Mouse (Mus musculus): Measurements from ENCODE around the gene Zfand2a. TPM values are rescaled to one million over a fixed set of nuclear protein-coding genes. Genes with fewer than 3 reads are reported as not detected.

Zfand2a gene
- polyA plus RNA-seq, 1 experiment from 2014 or later, result 10.8 TPM

GRCm38 (mm10) chr5:139433842-139434568 lies 50.3 kb downstream of the Zfand2a start:
- H3K9ac ChIP-seq (ENCODE audit: low read depth, low read length), result no peak overlapping the region
- no peak overlapping the region for H3K4me3 ChIP-seq (ENCODE audit: low read depth, low read length)
- no peak overlapping the region for H3K27ac ChIP-seq (replicated peaks; ENCODE audit: low read depth, low read length)
- no peaks in the 10 kb centered on the region for H3K9me3 ChIP-seq (ENCODE audit: control insufficient read depth, low read length)
- no peak overlapping the region for H3K4me2 ChIP-seq (ENCODE audit: low read depth, low read length)
- H3K27me3 ChIP-seq (replicated peaks; ENCODE audit: control insufficient read depth, insufficient read depth, low read length), result no peaks in the 10 kb centered on the region
- DNase-seq (ENCODE audit: low spot score) (no peak), ATAC-seq (ENCODE audit: low read depth) (no peak)
- peaks cover 10% of the 10 kb centered on the region; the same call in 1 of the 2 replicates for H3K4me1 ChIP-seq (ENCODE audit: control insufficient read depth, insufficient read depth, low read length)
- 71% methylated on average over 9 of the region's 9 CpGs for WGBS
- H3K36me3 ChIP-seq (ENCODE audit: control insufficient read depth, insufficient read depth, low read length), result no peaks in the 10 kb centered on the region

GRCm38 (mm10) chr5:139432747-139433508 lies 51.4 kb downstream of the Zfand2a start:
- H3K9ac ChIP-seq (ENCODE audit: low read depth, low read length), result peak overlapping the region; percentile 34; the same call in 1 of the 2 replicates
- no peaks in the 10 kb centered on the region for H3K9me3 ChIP-seq (ENCODE audit: control insufficient read depth, low read length)
- H3K4me2 ChIP-seq (ENCODE audit: low read depth, low read length), result no peak overlapping the region
- ATAC-seq (ENCODE audit: low read depth) (no peak), DNase-seq (ENCODE audit: low spot score) (no peak)
- H3K4me3 ChIP-seq (ENCODE audit: low read depth, low read length), result no peak overlapping the region
- H3K27me3 ChIP-seq (replicated peaks; ENCODE audit: control insufficient read depth, insufficient read depth, low read length), result no peaks in the 10 kb centered on the region
- no peak overlapping the region for H3K27ac ChIP-seq (replicated peaks; ENCODE audit: low read depth, low read length)
- H3K4me1 ChIP-seq (ENCODE audit: control insufficient read depth, insufficient read depth, low read length), result peaks cover 10% of the 10 kb centered on the region; the same call in 1 of the 2 replicates
- WGBS, result 61% methylated on average over 7 of the region's 7 CpGs
- H3K36me3 ChIP-seq (ENCODE audit: control insufficient read depth, insufficient read depth, low read length), result no peaks in the 10 kb centered on the region

GRCm38 (mm10) chr5:139432333-139432732 lies 52.0 kb downstream of the Zfand2a start:
- Histone ChIP-seq H3K4me3 (ENCODE audit: low read depth, low read length) (no peak overlapping the region), H3K4me1 (ENCODE audit: control insufficient read depth, insufficient read depth, low read length) (peaks cover 10% of the 10 kb centered on the region; the same call in 1 of the 2 replicates), H3K27ac (replicated peaks; ENCODE audit: low read depth, low read length) (no peak overlapping the region), H3K27me3 (replicated peaks; ENCODE audit: control insufficient read depth, insufficient read depth, low read length) (no peaks in the 10 kb centered on the region), H3K4me2 (ENCODE audit: low read depth, low read length) (no peak overlapping the region), H3K9ac (ENCODE audit: low read depth, low read length) (no peak overlapping the region; the same call in 1 of the 2 replicates), H3K36me3 (ENCODE audit: control insufficient read depth, insufficient read depth, low read length) (no peaks in the 10 kb centered on the region), H3K9me3 (ENCODE audit: control insufficient read depth, low read length) (no peaks in the 10 kb centered on the region)
- WGBS, result 69% methylated on average over 6 of the region's 6 CpGs
- ATAC-seq (ENCODE audit: low read depth), result no peak
- no peak for DNase-seq (ENCODE audit: low spot score)

GRCm38 (mm10) chr5:139429818-139430341 lies 54.5 kb downstream of the Zfand2a start:
- 39% methylated on average over 6 of the region's 12 CpGs for WGBS
- DNase-seq (ENCODE audit: low spot score), result no peak
- Histone ChIP-seq H3K4me2 (ENCODE audit: low read depth, low read length) (no peak overlapping the region), H3K27ac (replicated peaks; ENCODE audit: low read depth, low read length) (no peak overlapping the region), H3K9ac (ENCODE audit: low read depth, low read length) (peak overlapping the region; percentile 19; the same call in 1 of the 2 replicates), H3K4me3 (ENCODE audit: low read depth, low read length) (no peak overlapping the region), H3K36me3 (ENCODE audit: control insufficient read depth, insufficient read depth, low read length) (no peaks in the 10 kb centered on the region), H3K4me1 (ENCODE audit: control insufficient read depth, insufficient read depth, low read length) (peaks cover 5% of the 10 kb centered on the region; the same call in 1 of the 2 replicates), H3K27me3 (replicated peaks; ENCODE audit: control insufficient read depth, insufficient read depth, low read length) (no peaks in the 10 kb centered on the region), H3K9me3 (ENCODE audit: control insufficient read depth, low read length) (no peaks in the 10 kb centered on the region)
- ATAC-seq (ENCODE audit: low read depth), result no peak

GRCm38 (mm10) chr5:139427989-139428388 lies 56.4 kb downstream of the Zfand2a start:
- no peaks in the 10 kb centered on the region for H3K9me3 ChIP-seq (ENCODE audit: control insufficient read depth, low read length)
- ATAC-seq (ENCODE audit: low read depth), result no peak
- no peak for DNase-seq (ENCODE audit: low spot score)
- H3K4me3 ChIP-seq (ENCODE audit: low read depth, low read length), result no peak overlapping the region
- H3K36me3 ChIP-seq (ENCODE audit: control insufficient read depth, insufficient read depth, low read length), result no peaks in the 10 kb centered on the region
- H3K27ac ChIP-seq (replicated peaks; ENCODE audit: low read depth, low read length), result no peak overlapping the region
- H3K27me3 ChIP-seq (replicated peaks; ENCODE audit: control insufficient read depth, insufficient read depth, low read length), result no peaks in the 10 kb centered on the region
- H3K9ac ChIP-seq (ENCODE audit: low read depth, low read length), result no peak overlapping the region
- 0 out of 2 replicates have a peak, but pooled peaks cover 6% of the 10 kb centered on the region for H3K4me1 ChIP-seq (ENCODE audit: control insufficient read depth, insufficient read depth, low read length)
- 77% methylated on average over 9 of the region's 9 CpGs for WGBS
- H3K4me2 ChIP-seq (ENCODE audit: low read depth, low read length), result no peak overlapping the region

- H3K9me3 ChIP-seq (ENCODE audit: control insufficient read depth, low read length), result no peaks in the 10 kb centered on the region
- no peak for ATAC-seq (ENCODE audit: low read depth)
- 0 out of 2 replicates have a peak, but pooled peaks cover 6% of the 10 kb centered on the region for H3K4me1 ChIP-seq (ENCODE audit: control insufficient read depth, insufficient read depth, low read length)
- no peaks in the 10 kb centered on the region for H3K27me3 ChIP-seq (replicated peaks; ENCODE audit: control insufficient read depth, insufficient read depth, low read length)
- H3K9ac ChIP-seq (ENCODE audit: low read depth, low read length), result no peak overlapping the region
- H3K4me3 ChIP-seq (ENCODE audit: low read depth, low read length), result no peak overlapping the region
- H3K27ac ChIP-seq (replicated peaks; ENCODE audit: low read depth, low read length), result no peak overlapping the region
- no peaks in the 10 kb centered on the region for H3K36me3 ChIP-seq (ENCODE audit: control insufficient read depth, insufficient read depth, low read length)
- H3K4me2 ChIP-seq (ENCODE audit: low read depth, low read length), result no peak overlapping the region
- 85% methylated on average over 9 of the region's 9 CpGs for WGBS
- DNase-seq (ENCODE audit: low spot score), result no peak
Measured at GRCm38 (mm10) chr5:139427001-139427400, 57.3 kb downstream of the Zfand2a start.

GRCm38 (mm10) chr5:139425198-139425597 lies 59.2 kb downstream of the Zfand2a start:
- Histone ChIP-seq H3K9me3 (ENCODE audit: control insufficient read depth, low read length) (no peaks in the 10 kb centered on the region), H3K4me2 (ENCODE audit: low read depth, low read length) (no peak overlapping the region), H3K27ac (replicated peaks; ENCODE audit: low read depth, low read length) (no peak overlapping the region), H3K4me1 (ENCODE audit: control insufficient read depth, insufficient read depth, low read length) (0 out of 2 replicates have a peak, but pooled peaks cover 6% of the 10 kb centered on the region), H3K27me3 (replicated peaks; ENCODE audit: control insufficient read depth, insufficient read depth, low read length) (no peaks in the 10 kb centered on the region), H3K4me3 (ENCODE audit: low read depth, low read length) (no peak overlapping the region), H3K36me3 (ENCODE audit: control insufficient read depth, insufficient read depth, low read length) (no peaks in the 10 kb centered on the region), H3K9ac (ENCODE audit: low read depth, low read length) (no peak overlapping the region)
- DNase-seq (ENCODE audit: low spot score) (no peak), ATAC-seq (ENCODE audit: low read depth) (no peak)
- 63% methylated on average over 9 of the region's 9 CpGs for WGBS

- H3K4me1 ChIP-seq (ENCODE audit: control insufficient read depth, insufficient read depth, low read length), result 0 out of 2 replicates have a peak, but pooled peaks cover 6% of the 10 kb centered on the region
- peak within 1 kb of the TSS; percentile 48 for H3K4me2 ChIP-seq (ENCODE audit: low read depth, low read length)
- no peaks in the 10 kb centered on the region for H3K27me3 ChIP-seq (replicated peaks; ENCODE audit: control insufficient read depth, insufficient read depth, low read length)
- H3K9me3 ChIP-seq (ENCODE audit: control insufficient read depth, low read length), result no peaks in the 10 kb centered on the region
- WGBS, result 48% methylated on average over 19 of the region's 21 CpGs
- H3K36me3 ChIP-seq (ENCODE audit: control insufficient read depth, insufficient read depth, low read length), result no peaks in the 10 kb centered on the region
- H3K9ac ChIP-seq (ENCODE audit: low read depth, low read length), result peak within 1 kb of the TSS; percentile 60
- peak within 1 kb of the TSS; percentile 44; the same call in 1 of the 2 replicates for H3K27ac ChIP-seq (replicated peaks; ENCODE audit: low read depth, low read length)
- DNase-seq (ENCODE audit: low spot score), result peak; percentile 77
- no peak for ATAC-seq (ENCODE audit: low read depth)
- H3K4me3 ChIP-seq (ENCODE audit: low read depth, low read length), result peak within 1 kb of the TSS; percentile 25
Measured at GRCm38 (mm10) chr5:139423026-139423865, 61.1 kb downstream of the Zfand2a start, which contains the start of gene Gper1. TSS of gene Gper1 (plus strand) at chr5:139423151.

Data from embryonic facial prominence, embryonic 14.5 days (tissue).